Mouse (Mus musculus) activated CD4-positive, CD25-positive, alpha-beta regulatory T cell, adult 4 months (primary cell): ENCODE measurements around the gene Smpdl3b. TPM values are rescaled to one million over a fixed set of nuclear protein-coding genes. Genes with fewer than 3 reads are reported as not detected.
"Not testable (repeated sequence)": the region's sequence is repeated elsewhere in the genome, so short reads cannot be mapped to it uniquely, and the experiment has no call there.

Experiments
- ATAC-seq: one replicate; pipeline ENCODE4 v1.8.0; 2017
- polyA plus RNA-seq, 2 experiments: library from polyadenylated mRNA; unstranded; fragments of 100-300 nt; shearing (Covaris generic); gene quantifications; one replicate each; pipeline ENCODE4 v1.2.1; 2017

Smpdl3b gene
- 1 to 10 TPM; 2.7 to 4.4 TPM for polyA plus RNA-seq

GRCm38 (mm10) chr4:132756974-132757373, at the start of gene Smpdl3b:
Gene Smpdl3b (minus strand): TSS chr4:132757252.
- peak; percentile 92 for ATAC-seq

GRCm38 (mm10) chr4:132806620-132807191, 49.7 kb upstream of the Smpdl3b start:
- no peak for ATAC-seq

- no peak for ATAC-seq
Observed at GRCm38 (mm10) chr4:132805599-132806197, 48.6 kb upstream of the Smpdl3b start.

- no peak for ATAC-seq
Observed at GRCm38 (mm10) chr4:132805146-132805545, 48.1 kb upstream of the Smpdl3b start.

GRCm38 (mm10) chr4:132804331-132804730, 47.3 kb upstream of the Smpdl3b start:
- no peak for ATAC-seq

- no peak for ATAC-seq
Observed at GRCm38 (mm10) chr4:132803876-132804275, 46.8 kb upstream of the Smpdl3b start.

GRCm38 (mm10) chr4:132803212-132803611, 46.2 kb upstream of the Smpdl3b start:
- ATAC-seq: no peak

GRCm38 (mm10) chr4:132802171-132802637, 45.2 kb upstream of the Smpdl3b start:
- peak; percentile 59 for ATAC-seq

- ATAC-seq: no peak
Observed at GRCm38 (mm10) chr4:132801176-132802077, 44.4 kb upstream of the Smpdl3b start.

- ATAC-seq: no peak
Observed at GRCm38 (mm10) chr4:132799845-132800244, 42.8 kb upstream of the Smpdl3b start.

- not testable (repeated sequence) for ATAC-seq
Observed at GRCm38 (mm10) chr4:132798666-132799065, 41.6 kb upstream of the Smpdl3b start.

GRCm38 (mm10) chr4:132798028-132798427, 41.0 kb upstream of the Smpdl3b start:
- no peak for ATAC-seq

- no peak for ATAC-seq
Observed at GRCm38 (mm10) chr4:132797461-132797860, 40.4 kb upstream of the Smpdl3b start.

GRCm38 (mm10) chr4:132796196-132796886, 39.3 kb upstream of the Smpdl3b start, which contains the start of gene Themis2:
Gene Themis2 (minus strand): TSS chr4:132796387.
- ATAC-seq: peak; percentile 91

GRCm38 (mm10) chr4:132795171-132795570, 38.1 kb upstream of the Smpdl3b start:
- no peak for ATAC-seq

GRCm38 (mm10) chr4:132794760-132795159, 37.7 kb upstream of the Smpdl3b start:
- no peak for ATAC-seq

GRCm38 (mm10) chr4:132794028-132794427, 37.0 kb upstream of the Smpdl3b start:
- ATAC-seq: no peak

GRCm38 (mm10) chr4:132793322-132794004, 36.4 kb upstream of the Smpdl3b start:
- ATAC-seq: not testable (repeated sequence)

- ATAC-seq: no peak
Observed at GRCm38 (mm10) chr4:132789731-132790130, 32.7 kb upstream of the Smpdl3b start.

GRCm38 (mm10) chr4:132785228-132785627, 28.2 kb upstream of the Smpdl3b start:
- ATAC-seq: no peak

GRCm38 (mm10) chr4:132783732-132784131, 26.7 kb upstream of the Smpdl3b start:
- ATAC-seq: peak; percentile 68

- no peak for ATAC-seq
Observed at GRCm38 (mm10) chr4:132780288-132780687, 23.2 kb upstream of the Smpdl3b start.
